Mouse (Mus musculus): ENCODE measurements around the gene Haus6.

DNA sequence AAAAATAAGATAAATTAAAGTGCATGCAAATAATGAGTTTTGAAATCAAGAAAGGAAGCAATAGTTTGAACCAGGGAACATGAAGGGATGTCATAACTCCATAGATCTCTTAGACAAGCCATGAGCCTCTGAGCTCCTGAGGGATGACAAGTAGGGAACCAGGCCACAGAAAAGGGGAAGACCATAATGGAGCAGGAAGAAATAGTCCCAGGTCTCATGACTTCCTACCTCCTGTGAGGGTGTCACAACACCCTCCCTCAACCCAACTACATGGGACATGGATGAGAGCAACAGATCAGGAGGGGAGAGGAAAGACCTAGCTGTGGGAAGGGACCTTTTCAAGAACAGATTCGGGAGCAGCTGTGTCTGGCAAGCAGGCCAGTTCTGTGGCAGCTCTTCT, 70.3 kb downstream of the Haus6 start:
- TF ChIP-seq CTCF (IDR thresholded peaks at IDR 0.05; ENCODE audit: borderline replicate concordance, insufficient read depth, low read length) (no peak), POLR2A (IDR thresholded peaks at IDR 0.05; ENCODE audit: low read depth, low read length) (no peak)

Data from embryonic fibroblast, embryonic 13.5 days (primary cell).